Mouse (Mus musculus) megakaryocyte, embryonic 14.5 days (primary cell): ENCODE measurements around the gene Dio1.

Experiments used
- FLI1 ChIP-seq: IDR thresholded peaks from 2 replicates; pipeline ENCODE4 v1.6.1; 2012; ENCODE audit warnings: low read length, inconsistent platforms, mixed read lengths
- GATA1 ChIP-seq: IDR thresholded peaks from 3 replicates; pipeline ENCODE4 v1.6.1; 2012; ENCODE audit warnings: mixed read lengths, low read length, inconsistent platforms, borderline replicate concordance

DNA sequence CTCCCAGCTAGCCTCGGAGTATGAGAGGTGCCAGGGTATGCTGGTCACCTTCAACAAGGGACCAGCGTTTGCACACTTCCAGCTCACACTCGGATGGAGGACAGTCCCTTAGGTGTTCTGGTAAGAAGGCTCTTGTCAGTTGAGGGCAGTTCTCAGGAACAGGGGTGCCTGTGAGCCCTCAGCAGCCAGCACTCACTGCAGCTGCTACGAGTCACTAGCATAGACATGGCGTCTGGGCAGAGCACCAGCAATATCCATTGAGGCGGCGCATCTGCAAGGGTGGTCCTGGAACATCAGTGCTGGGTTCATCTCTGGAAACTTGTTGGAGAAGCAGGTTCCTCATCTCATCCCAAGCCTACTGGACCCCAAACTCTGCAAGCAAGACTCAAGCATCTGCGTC lies 20.6 kb downstream of the Dio1 start:
- TF ChIP-seq GATA1 (no peak), FLI1 (no peak)
